Mouse (Mus musculus) common myeloid progenitor, adult 5-6 weeks (primary cell): ENCODE measurements around the gene Srrm2. TPM values are rescaled to one million over a fixed set of nuclear protein-coding genes. Genes with fewer than 3 reads are reported as not detected.
"Not testable (repeated sequence)": the region's sequence is repeated elsewhere in the genome, so short reads cannot be mapped to it uniquely, and the experiment has no call there.

Experiments used
- ATAC-seq: replicated peaks from 2 replicates; pipeline ENCODE4 v1.8.0; 2016; ENCODE audit warnings: low read depth, mild to moderate bottlenecking, moderate TSS enrichment, inconsistent platforms; ENCODE audit not compliant: poor library complexity, severe bottlenecking
- total RNA-seq: library from RNA; stranded (forward); fragments of 200-1000, 187-1606 nt; gene quantifications from 2 replicates; pipeline ENCODE4 v1.2.3, GENCODE M21; 2017

Gene Srrm2
- total RNA-seq, 1 experiment from 2014 or later, result 239 TPM

DNA sequence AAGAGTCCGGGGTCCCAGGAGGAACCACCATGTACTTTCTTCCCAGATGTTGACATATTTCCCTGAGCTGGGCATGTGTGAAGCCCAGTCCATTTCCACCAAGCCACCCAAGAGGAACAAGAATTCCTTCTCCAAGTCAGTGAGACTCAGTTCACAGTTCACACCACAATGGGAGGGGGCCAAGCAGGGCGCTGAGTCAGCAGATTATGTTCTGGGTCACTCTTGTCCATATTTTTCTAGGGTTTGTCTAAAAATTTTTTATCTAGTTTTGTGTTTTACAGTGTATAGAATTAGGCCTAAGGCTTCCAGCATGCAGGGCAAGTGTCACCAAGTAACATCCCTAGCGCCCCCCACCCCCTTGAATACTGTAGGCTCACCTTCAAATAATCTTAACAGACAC lies 29.2 kb upstream of the Srrm2 start:
- no peak for ATAC-seq

DNA sequence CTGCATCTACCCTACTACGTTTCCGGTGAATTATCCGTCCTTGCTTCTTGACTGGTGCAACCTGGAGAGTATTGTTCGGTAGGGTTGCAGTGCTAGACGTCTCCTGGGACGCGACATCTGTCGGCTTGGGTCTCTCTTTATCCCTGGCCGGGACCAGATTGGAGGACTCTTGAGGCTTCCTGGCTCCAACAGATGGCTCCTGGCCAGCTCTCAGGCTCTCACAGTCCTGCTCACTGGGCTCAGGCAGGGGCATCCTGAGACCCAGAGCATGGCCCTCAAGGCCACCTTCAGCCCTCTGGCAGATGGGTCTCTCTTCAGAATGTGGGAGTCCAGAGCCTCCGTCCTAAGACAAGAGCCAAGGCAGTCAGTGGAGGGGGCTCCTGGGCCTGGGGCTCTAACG lies 27.4 kb upstream of the Srrm2 start:
- no peak for ATAC-seq

DNA sequence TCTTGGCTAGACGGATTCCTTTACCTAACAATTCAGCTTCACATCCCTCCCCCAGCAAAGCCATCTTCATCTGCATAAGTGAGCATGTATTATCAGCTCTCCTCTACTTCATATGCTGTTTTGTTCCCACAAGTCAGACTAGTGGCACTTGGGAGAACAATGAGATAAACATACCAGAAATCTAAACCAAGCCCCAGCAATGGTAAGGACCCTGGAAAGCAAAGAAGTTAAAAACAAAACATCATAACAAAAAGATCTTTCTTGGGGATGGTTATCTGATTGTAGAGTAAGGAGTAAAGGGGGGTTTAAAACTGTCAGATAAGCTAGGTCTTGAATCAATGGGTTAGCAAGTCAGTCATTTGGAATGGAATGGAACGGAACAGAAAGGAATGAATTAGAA lies 19.8 kb upstream of the Srrm2 start:
- no peak for ATAC-seq

DNA sequence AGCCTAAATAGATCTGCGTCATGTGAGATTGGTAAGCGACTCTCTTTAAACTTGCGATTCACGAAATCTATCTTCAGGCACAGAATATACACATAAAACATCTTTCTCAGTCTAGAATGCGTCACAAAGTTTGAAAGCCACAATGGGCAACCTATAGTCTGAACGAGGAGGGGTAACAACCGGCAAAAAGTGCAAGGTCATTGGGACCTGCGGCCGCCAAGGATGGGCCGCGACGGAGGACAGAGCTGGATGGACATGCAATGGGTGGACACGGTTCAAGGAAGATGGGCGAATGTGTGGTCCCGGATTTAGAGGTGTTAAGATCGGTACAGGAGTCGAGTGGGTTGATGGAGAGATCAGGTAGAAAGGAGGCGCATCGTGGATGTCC lies 19.4 kb upstream of the Srrm2 start:
- 0 out of 2 replicates have a peak, but pooled peaks have one; percentile 12 for ATAC-seq

DNA sequence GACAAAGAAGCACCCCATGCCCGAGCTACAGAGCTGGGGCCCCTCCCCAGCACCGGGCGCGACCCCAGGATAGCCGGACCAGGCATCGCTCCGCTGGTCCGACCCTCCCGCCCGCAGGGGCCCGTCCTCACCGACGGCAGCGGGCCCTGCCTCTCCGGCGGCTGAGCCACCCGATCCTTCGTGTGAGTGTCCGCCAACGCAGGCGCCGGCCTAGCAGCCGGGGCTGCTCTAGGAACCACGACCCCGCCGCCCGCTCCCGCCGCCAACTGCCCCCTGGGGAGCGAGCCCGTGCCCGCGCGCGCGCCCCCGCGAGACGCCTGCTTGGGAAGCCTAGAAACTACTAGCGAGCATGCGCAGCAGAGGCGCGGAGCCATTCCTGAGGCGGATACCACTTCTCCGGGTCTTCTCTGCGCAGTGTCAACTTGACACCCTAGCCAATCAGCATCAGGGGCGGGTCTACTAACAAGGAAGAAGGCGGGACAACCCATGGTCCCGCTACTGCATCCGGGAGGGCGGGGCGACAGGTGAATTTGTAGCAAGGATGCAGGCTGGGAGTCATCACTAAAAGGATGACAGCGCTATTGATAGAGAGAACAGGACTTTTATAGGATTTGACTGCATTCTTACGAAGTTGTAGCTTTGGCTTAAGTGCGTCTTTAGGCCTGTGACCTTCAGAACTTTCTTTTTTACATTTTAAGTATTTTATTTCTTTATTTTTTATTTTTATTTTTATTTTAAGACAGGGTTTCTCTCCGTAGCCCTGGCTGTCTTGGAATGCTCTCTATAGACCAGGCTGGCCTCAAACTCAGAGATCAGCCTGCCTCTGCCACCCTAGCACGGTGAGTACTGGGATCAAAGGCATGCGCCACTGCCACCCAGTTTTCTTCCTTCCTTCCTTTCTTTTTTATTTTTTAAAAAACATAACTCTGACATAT lies 18.8 kb upstream of the Srrm2 start, which contains the start of gene Flywch1:
TSS of gene Flywch1 (minus strand) at position 319 of the 935 bp plus-strand sequence.
- peak; percentile 97 for ATAC-seq

DNA sequence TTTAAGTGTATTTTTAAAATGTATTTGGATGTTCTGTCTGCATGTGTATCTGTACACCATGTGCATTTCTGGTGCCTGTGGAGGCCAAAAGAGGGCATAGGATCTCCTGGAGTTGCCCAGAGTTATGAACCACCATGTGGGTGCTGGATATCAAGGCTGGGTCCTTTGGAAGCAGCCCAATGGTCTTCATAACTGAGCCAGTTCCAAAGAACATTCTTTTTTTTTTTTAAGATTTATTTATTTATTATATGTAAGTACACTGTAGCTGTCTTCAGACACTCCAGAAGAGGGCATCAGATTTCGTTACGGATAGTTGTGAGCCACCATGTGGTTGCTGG lies 18.1 kb upstream of the Srrm2 start:
- ATAC-seq, result not testable (repeated sequence)

DNA sequence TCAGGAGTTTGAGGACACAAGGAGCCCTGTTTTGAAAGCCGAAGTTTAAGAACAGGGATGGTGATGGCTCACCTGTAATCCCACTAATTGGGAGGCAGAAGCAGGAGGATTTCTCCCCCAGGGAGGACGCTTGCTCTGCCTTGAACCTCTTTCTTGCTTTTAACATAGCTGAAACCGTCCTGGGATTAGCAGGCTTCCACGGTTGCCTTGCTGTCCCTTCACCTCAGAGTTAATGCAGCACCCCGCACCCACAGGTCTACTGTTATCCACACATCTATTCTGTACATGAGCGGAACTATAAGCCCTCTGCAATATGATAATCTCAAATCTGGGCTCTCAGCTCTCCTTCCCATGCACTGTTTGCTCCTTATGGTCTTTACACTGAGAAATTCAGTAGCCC lies 16.7 kb upstream of the Srrm2 start:
- no peak for ATAC-seq

DNA sequence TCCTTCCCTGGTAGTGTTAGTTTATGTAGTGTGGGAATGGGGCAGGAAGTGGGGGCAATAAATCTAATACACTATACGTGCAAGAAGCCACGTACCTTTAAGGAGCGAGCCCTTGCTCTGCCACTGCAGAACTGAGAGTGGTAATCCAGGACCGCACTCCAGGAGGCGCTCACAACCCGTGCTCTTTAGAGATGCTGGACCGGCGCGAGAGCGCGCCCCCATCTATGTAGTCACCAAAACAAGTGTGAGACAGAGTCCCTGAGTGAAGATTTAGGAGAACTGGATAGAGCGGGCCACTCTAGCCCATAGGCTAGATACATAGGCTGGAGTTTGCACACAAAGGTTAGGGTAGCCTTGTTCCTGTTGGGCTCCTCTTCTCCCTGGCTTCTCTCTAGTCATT lies 16.2 kb upstream of the Srrm2 start:
- ATAC-seq, result peak; percentile 76

DNA sequence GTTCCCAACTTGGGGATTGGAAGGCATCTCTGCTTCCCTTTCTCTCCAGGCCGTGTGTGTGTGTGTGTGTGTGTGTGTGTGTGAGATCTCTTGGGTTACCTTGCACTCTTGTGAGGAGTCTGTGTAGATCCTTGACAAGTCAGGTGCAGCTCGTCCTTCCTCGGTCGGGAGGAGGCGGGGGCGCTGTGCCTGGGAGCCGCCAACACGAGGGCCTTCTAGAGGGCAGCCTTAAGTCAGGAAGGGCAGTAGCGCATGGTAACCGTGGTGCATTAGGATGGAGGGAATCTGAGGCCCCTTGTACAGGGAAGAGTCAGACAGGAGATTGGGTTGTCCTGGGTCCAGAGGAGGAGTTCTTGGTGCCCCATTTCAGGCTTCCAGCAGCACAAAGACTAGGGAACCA lies 14.1 kb upstream of the Srrm2 start:
- no peak for ATAC-seq

DNA sequence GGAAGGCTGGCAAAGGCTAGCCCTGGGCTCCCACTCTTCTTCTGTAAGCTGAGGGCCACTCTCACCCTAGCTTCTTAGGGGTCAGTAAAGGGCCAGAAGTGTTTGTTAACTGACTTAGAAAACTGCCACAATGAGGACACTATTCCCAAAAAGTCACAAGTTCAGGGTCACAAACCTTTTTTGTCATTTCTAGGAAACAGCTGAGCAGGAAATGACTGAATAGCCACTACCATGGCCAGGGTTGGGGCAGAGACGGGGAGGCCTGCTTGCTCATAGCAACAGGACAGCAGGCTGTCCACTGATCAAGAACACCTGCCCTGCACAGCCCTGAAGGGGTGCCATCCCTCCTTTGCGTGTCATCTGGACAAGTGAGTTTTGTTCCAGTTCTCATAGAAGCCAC lies 13.2 kb upstream of the Srrm2 start:
- ATAC-seq, result no peak

DNA sequence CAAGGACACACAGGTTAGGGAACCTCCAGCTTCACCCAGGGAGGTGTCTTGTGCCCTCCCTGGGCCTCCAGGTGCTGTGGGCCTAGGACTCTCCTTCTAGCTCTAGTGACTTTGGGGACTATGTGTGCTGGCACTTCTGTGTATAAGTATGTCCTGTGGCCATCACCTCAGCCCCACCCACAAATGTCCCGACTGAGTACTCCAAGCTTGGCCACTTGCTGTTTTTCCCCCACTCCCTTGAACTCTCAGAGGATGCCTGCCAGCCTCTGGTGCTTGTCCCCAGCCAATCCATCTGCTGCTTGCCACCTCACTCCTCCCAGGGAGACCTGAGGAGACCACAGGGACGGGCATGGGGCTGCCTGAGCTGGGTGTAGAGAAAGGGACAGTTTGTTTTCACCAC lies 11.9 kb upstream of the Srrm2 start:
- ATAC-seq, result no peak

DNA sequence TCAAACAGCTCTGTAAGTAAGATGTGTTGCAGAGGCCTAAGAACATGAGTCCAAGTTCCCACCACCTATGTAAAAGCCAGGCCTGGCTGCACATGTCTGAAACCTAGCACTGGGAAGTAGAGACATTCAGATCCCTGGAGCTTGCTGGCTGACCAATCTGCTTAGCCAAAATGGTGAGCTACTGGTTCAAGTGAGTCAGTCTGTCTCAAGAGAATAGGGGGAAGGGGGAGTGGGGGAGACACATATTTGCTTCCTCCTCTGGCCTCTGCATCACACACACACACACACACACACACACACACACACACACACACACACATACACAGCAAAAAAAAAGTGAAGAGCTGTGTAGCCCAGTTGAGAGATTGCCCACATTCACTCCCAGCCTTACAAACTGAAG lies 7.0 kb upstream of the Srrm2 start:
- no peak for ATAC-seq

DNA sequence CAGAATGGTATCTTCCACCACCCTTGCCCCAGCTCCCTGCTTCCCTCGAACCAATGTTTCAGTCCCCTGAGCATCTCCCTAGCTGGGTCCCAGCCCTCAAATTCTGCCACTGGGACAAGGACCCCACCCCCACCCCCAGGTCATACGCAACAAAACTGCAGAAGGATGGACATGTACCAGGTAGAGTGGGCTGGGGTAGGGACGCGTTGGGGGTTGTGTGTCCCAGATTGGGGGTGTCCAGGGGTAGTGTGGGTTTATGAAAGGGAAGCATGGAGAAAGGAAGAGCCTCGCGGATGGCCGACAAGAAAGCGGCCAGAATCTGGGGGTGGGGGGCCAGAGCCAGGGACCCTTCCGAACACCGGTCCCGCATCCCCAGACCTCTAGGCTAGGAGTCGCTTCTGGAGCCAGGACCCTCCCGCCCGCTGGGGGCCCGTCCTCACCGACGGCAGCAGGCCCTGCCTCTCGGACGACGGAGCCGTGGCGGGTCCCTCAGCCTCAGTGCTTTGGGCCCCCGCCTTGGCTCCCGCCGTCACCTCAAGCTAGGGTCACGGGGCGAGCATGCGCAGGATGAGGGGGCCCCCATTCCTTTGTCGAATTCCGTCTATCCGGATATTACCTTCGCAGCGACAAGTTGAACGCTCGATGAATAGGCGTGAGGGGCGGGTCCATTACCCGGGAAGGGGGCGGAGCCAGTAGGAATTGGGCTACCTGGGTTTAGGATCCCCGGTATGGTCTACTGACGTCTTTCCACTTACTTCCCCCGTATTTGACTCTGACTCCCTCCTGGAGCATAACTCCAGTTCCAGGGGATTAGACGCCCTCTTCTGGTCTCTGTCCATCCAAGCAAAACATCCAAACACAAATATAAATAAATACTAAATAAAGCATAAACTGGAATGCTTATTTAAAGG lies 4.5 kb upstream of the Srrm2 start, which contains the start of gene Flywch2:
TSS of gene Flywch2 (minus strand) at position 521 of the 911 bp plus-strand sequence.
- ATAC-seq, result peak; percentile 76

DNA sequence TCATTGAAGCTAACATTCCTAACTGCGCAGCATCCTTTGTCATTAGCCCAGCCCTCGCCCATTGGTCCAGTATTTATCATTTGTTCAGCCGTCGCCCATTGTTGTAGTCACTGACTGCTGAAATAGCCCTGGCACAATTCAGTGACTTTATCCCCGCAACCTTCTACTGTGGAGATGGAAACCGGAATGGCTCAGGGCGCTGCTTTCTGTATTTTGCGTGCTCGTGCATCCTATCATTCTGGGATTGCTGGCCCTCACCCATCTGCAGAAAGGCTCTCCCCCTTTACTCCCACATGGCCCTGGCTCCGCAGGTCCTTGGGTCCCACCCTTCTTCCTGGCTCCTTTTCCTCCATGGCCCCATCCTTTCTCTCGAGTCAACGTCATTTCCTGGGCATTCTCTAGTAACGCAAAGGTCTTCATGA lies 3.8 kb upstream of the Srrm2 start:
- ATAC-seq, result no peak

DNA sequence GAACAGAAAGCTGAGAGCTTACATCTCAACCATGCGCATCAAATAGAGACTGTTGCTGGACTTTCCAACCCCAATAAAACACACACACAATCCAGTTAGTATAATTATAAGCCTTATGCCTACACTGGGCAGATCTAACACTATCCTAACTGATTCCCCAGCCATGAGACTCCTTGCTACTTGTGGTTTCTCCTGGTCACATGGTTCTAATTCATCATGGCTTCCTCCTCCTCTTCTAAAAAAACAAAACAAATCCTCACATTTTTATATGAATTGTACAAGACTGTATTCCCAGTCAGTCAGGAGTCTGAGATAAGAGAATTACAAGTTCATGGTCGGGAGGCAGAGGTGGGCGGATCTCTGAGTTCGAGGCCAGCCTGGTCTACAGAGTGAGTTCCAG lies 1.4 kb upstream of the Srrm2 start:
- no peak for ATAC-seq

DNA sequence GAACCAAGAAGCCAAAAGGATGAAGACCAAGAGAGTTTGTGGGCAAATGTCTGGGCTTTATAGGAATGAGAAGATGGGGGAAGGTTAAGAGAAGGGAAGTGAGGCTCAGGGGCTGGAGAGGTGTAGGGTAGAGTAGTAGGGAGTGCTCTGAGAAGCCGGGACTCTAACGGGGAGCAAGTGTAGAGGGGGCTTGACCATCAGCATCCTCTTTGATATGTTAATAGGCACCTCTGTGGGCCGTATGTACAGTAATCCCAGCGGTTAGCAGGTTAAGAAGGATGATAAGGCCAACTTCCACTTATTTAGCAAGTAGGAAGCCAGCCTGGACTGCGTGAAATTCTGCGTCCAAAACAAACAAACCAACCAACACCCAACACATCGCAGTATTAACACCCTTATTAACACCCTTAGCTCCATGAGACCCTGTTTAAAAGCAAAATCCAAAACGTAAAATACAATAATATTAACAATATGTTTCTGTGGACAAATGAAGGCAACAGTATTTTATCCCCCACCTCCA lies 523 bp upstream of the Srrm2 start:
- ATAC-seq, result no peak

DNA sequence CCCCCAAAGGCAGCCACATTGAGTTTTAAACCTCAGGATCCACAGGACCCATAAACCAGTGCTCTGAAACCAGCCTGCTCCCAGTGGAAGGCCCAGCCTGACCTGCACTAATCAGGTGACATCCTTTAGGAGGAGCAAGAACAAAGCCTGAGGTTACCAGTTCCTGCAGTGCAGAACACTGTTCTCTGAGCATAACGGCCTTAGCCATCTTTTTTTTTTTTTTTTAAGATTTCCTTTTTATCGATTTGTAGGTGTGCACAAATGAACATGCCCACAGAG lies 686 bp downstream of the Srrm2 start:
- peak; percentile 3; the same call in 1 of the 2 replicates for ATAC-seq

DNA sequence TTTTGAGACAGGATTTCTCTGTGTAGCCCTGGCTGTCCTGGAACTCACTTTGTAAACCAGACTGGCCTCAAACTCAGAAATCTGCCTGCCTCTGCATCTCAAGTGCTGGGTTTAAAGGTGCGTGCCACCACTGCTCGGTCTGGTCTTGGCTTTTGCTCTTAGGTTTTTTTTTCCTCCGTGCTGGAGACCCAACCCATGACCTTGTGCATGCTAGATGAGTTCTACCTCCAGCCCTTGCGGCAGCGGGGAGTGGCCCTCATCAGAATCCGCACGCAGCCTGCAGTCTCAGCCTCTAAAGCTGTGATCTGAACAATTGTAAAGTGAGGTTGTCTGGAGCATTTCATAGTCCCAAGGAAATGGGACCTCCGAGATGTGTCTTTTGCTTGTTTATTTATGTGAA lies 5.0 kb downstream of the Srrm2 start:
- no peak for ATAC-seq

DNA sequence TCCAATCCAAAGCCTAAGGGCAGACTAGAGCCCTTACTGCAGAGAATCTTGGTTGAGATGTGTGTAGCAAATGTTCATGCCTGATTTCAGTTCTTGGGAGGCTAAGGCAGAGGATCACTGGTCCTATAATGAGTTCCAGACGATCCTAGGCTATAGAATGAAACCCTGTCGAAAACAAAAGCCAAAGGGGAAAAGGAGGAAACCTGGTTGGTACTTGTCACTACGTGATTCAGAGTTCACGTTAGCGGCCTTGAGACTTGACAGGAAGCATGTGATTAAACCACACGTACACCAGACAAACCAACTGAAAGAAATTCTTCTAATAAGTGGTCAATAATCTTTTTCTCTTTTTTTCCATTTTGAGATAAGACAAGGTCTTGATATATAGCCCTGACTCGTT lies 7.0 kb downstream of the Srrm2 start:
- ATAC-seq, result peak; percentile 62

DNA sequence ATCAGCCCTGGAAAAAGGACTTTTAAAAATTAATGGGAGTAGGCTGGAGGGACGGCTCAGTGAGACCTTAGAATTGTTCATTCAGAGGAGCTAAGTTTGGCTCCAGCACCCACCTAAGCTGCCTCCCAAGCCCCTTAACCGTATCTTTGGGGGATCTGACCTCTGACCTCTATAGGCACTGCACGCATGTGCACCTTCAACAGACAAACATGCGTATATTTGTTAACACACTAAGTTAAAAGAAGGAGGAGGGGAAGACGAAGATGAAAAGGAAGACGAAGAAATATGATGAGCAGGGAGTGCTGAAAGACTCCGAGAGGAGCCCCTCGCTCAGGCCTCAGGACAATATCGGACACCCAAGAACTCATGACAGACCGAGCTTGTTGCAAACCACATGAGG lies 11.3 kb downstream of the Srrm2 start:
- ATAC-seq, result no peak
